8 mouse cellular contexts compared by ENCODE assay signal in genomic region chr4:125282154-125282973, GRCm38 (mm10).
A peak's percentile ranks its signal among the peaks of the same experiment; 100 is the strongest.
DNase-seq lines count a peak whose midpoint lies in the region; ATAC-seq and TF ChIP-seq lines count a peak whose summit lies in the region.

No protein-coding gene starts in this region.

- peak; percentile 33; the same call in 1 of the 2 replicates for TF ChIP-seq EP300 in ES-Bruce4 (IDR thresholded peaks at IDR 0.05; ENCODE audit: insufficient read depth, low read depth, low read length)

- peak overlapping the region; percentile 27 for H3K4me2 ChIP-seq in embryonic facial prominence, embryonic 14.5 days (ENCODE audit: low read depth, low read length)
- H3K4me2 ChIP-seq in heart, embryonic 13.5 days: peak overlapping the region; percentile 35

- no peak overlapping the region for H3K27ac ChIP-seq in ES-Bruce4 (ENCODE audit: insufficient read depth, low read length)
- no peak overlapping the region for H3K27ac ChIP-seq in embryonic facial prominence, embryonic 14.5 days (replicated peaks; ENCODE audit: low read depth, low read length)
- H3K27ac ChIP-seq in heart, embryonic 13.5 days (replicated peaks): no peak overlapping the region
- H3K27ac ChIP-seq in liver, adult 2 months (replicated peaks; ENCODE audit: insufficient read depth, low read depth, low read length): no peak overlapping the region

- no peak overlapping the region for H3K9ac ChIP-seq in ES-Bruce4 (ENCODE audit: low read depth, poor library complexity, severe bottlenecking)
- no peak overlapping the region for H3K9ac ChIP-seq in embryonic facial prominence, embryonic 14.5 days (ENCODE audit: low read depth, low read length)
- no peak overlapping the region for H3K9ac ChIP-seq in heart, embryonic 13.5 days
- H3K9ac ChIP-seq in liver, adult 2 months (ENCODE audit: low read depth, low read length): no peak overlapping the region

- no peaks in the 10 kb centered on the region for H3K36me3 ChIP-seq in ES-Bruce4 (ENCODE audit: control insufficient read depth, insufficient read depth, low read length, poor library complexity, severe bottlenecking)
- H3K36me3 ChIP-seq in embryonic facial prominence, embryonic 14.5 days (ENCODE audit: control insufficient read depth, insufficient read depth, low read length): no peaks in the 10 kb centered on the region
- no peaks in the 10 kb centered on the region for H3K36me3 ChIP-seq in heart, embryonic 13.5 days
- H3K36me3 ChIP-seq in liver, adult 2 months (ENCODE audit: control insufficient read depth, insufficient read depth, low read length): no peaks in the 10 kb centered on the region

- no peaks in the 10 kb centered on the region for H3K4me1 ChIP-seq in ES-Bruce4 (ENCODE audit: control insufficient read depth, insufficient read depth, low read length)
- no peaks in the 10 kb centered on the region for H3K4me1 ChIP-seq in embryonic facial prominence, embryonic 14.5 days (ENCODE audit: control insufficient read depth, insufficient read depth, low read length)
- no peaks in the 10 kb centered on the region for H3K4me1 ChIP-seq in heart, embryonic 13.5 days
- H3K4me1 ChIP-seq in liver, adult 2 months (ENCODE audit: control insufficient read depth, insufficient read depth, low read length): no peaks in the 10 kb centered on the region

- H3K4me3 ChIP-seq in ES-Bruce4 (ENCODE audit: low read depth, low read length): no peak overlapping the region
- H3K4me3 ChIP-seq in embryonic facial prominence, embryonic 14.5 days (ENCODE audit: low read depth, low read length): no peak overlapping the region
- no peak overlapping the region for H3K4me3 ChIP-seq in heart, embryonic 13.5 days
- no peak overlapping the region for H3K4me3 ChIP-seq in liver, adult 2 months (ENCODE audit: insufficient read depth, low read depth, low read length)

- TF ChIP-seq CTCF in ES-Bruce4 (IDR thresholded peaks at IDR 0.05; ENCODE audit: low read depth, low read length): no peak
- TF ChIP-seq CTCF in liver, adult 2 months (IDR thresholded peaks at IDR 0.05; ENCODE audit: low read depth, low read length): no peak

- no peaks in the 10 kb centered on the region for H3K79me2 ChIP-seq in liver, adult 2 months (ENCODE audit: control insufficient read depth, insufficient read depth, low read length)

- H3K9me3 ChIP-seq in ES-Bruce4 (replicated peaks; ENCODE audit: control insufficient read depth, insufficient read depth, low read length, poor library complexity, severe bottlenecking): no peaks in the 10 kb centered on the region
- no peaks in the 10 kb centered on the region for H3K9me3 ChIP-seq in embryonic facial prominence, embryonic 14.5 days (ENCODE audit: control insufficient read depth, low read length)
- no peaks in the 10 kb centered on the region for H3K9me3 ChIP-seq in heart, embryonic 13.5 days

- 15% methylated on average over 18 of the region's 21 CpGs for WGBS in embryonic facial prominence, embryonic 14.5 days
- 11% methylated on average over 21 of the region's 21 CpGs for WGBS in heart, embryonic 13.5 days
- WGBS in liver, adult 2 months: 19% methylated on average over 21 of the region's 21 CpGs

- DNase-seq in adrenal gland, postnatal 36 days: peak; percentile 55 to 60
- DNase-seq in embryonic facial prominence, embryonic 14.5 days (ENCODE audit: low spot score): peak; percentile 76
- peak; percentile 2 to 13 for DNase-seq in kidney, postnatal 36 days
- peak; percentile 4 for DNase-seq in liver, adult 2 months (ENCODE audit: extremely low read depth, low read depth, low spot score)
- DNase-seq in right cerebral cortex, postnatal 25 days: peak; percentile 64

- no peaks in the 10 kb centered on the region; the same call in 1 of the 2 replicates for H3K27me3 ChIP-seq in ES-Bruce4 (ENCODE audit: control insufficient read depth, insufficient read depth, low read length, poor library complexity, severe bottlenecking)
- peaks cover 6% of the 10 kb centered on the region; the same call in 1 of the 2 replicates for H3K27me3 ChIP-seq in embryonic facial prominence, embryonic 14.5 days (replicated peaks; ENCODE audit: control insufficient read depth, insufficient read depth, low read length)
- peaks cover 70% of the 10 kb centered on the region for H3K27me3 ChIP-seq in heart, embryonic 13.5 days (replicated peaks)
- H3K27me3 ChIP-seq in liver, adult 2 months (ENCODE audit: control insufficient read depth, insufficient read depth, low read length): peaks cover 3% of the 10 kb centered on the region; the same call in 1 of the 2 replicates

- TF ChIP-seq POLR2A in ES-Bruce4 (IDR thresholded peaks at IDR 0.05; ENCODE audit: insufficient read depth, low read length): no peak
- TF ChIP-seq POLR2A in liver, adult 2 months (IDR thresholded peaks at IDR 0.05; ENCODE audit: extremely low read depth, insufficient read depth, low read length): no peak

- peak; percentile 90 for ATAC-seq in embryonic facial prominence, embryonic 14.5 days (ENCODE audit: low read depth)
- no peak for ATAC-seq in heart, embryonic 13.5 days (ENCODE audit: extremely low read depth, insufficient number of reproducible peaks, low FRiP score, low TSS enrichment)
- no peak for ATAC-seq in granulocyte monocyte progenitor cell, adult 5-6 weeks (replicated peaks; ENCODE audit: poor library complexity, severe bottlenecking)

Comparison
In these comparisons a context has a peak if more than half of its experiments do, and no peak if none do; other contexts are left out.
1. DNase-seq: peak in every context shown above with its lines; median percentile 76 in embryonic facial prominence, embryonic 14.5 days; 64 in right cerebral cortex, postnatal 25 days; 58 in adrenal gland, postnatal 36 days; 8 in kidney, postnatal 36 days; 4 in liver, adult 2 months.